Mouse (Mus musculus): ENCODE data around the gene Serpina5. TPM values are rescaled to one million over a fixed set of nuclear protein-coding genes. Genes with fewer than 3 reads are reported as not detected.
"Not testable (repeated sequence)": the region's sequence is repeated elsewhere in the genome, so short reads cannot be mapped to it uniquely, and the experiment has no call there.

The Serpina5 gene
- polyA plus RNA-seq, 1 experiment, result not detected

- Histone ChIP-seq H3K4me1 (ENCODE audit: control insufficient read depth, insufficient read depth, insufficient read length, low read length) (no peaks in the 10 kb centered on the region), H3K27me3 (ENCODE audit: control insufficient read depth, insufficient read depth, low read length) (no peaks in the 10 kb centered on the region), H3K27ac (ENCODE audit: insufficient read depth, low read depth, low read length) (no peak overlapping the region), H3K36me3 (ENCODE audit: control insufficient read depth, insufficient read depth, low read length) (no peaks in the 10 kb centered on the region), H3K4me3 (ENCODE audit: low read depth, low read length) (no peak overlapping the region)
- no peak for TF ChIP-seq POLR2A (IDR thresholded peaks at IDR 0.05; ENCODE audit: low read depth, low read length)
- no peak for TF ChIP-seq CTCF (IDR thresholded peaks at IDR 0.05; ENCODE audit: extremely low read depth, insufficient read length, insufficient replicate concordance, low read depth, low read length)
- WGBS, result 83% methylated on average over 2 of the region's 2 CpGs
Measured at GRCm38 (mm10) chr12:104090119-104090518, 10.8 kb upstream of the Serpina5 start.

GRCm38 (mm10) chr12:104091303-104091702 lies 9.6 kb upstream of the Serpina5 start:
- Histone ChIP-seq H3K4me1 (ENCODE audit: control insufficient read depth, insufficient read depth, insufficient read length, low read length) (no peaks in the 10 kb centered on the region), H3K27me3 (ENCODE audit: control insufficient read depth, insufficient read depth, low read length) (no peaks in the 10 kb centered on the region), H3K27ac (ENCODE audit: insufficient read depth, low read depth, low read length) (no peak overlapping the region), H3K36me3 (ENCODE audit: control insufficient read depth, insufficient read depth, low read length) (no peaks in the 10 kb centered on the region), H3K4me3 (ENCODE audit: low read depth, low read length) (no peak overlapping the region)
- 77% methylated on average over 1 of the region's 1 CpGs for WGBS
- TF ChIP-seq CTCF (IDR thresholded peaks at IDR 0.05; ENCODE audit: extremely low read depth, insufficient read length, insufficient replicate concordance, low read depth, low read length) (no peak), POLR2A (IDR thresholded peaks at IDR 0.05; ENCODE audit: low read depth, low read length) (no peak)

- Histone ChIP-seq H3K4me3 (ENCODE audit: low read depth, low read length) (no peak overlapping the region), H3K27ac (ENCODE audit: insufficient read depth, low read depth, low read length) (no peak overlapping the region), H3K4me1 (ENCODE audit: control insufficient read depth, insufficient read depth, insufficient read length, low read length) (no peaks in the 10 kb centered on the region), H3K36me3 (ENCODE audit: control insufficient read depth, insufficient read depth, low read length) (no peaks in the 10 kb centered on the region), H3K27me3 (ENCODE audit: control insufficient read depth, insufficient read depth, low read length) (no peaks in the 10 kb centered on the region)
- TF ChIP-seq POLR2A (IDR thresholded peaks at IDR 0.05; ENCODE audit: low read depth, low read length) (no peak), CTCF (IDR thresholded peaks at IDR 0.05; ENCODE audit: extremely low read depth, insufficient read length, insufficient replicate concordance, low read depth, low read length) (no peak)
Measured at GRCm38 (mm10) chr12:104105847-104106246, 4.9 kb downstream of the Serpina5 start.

- no peaks in the 10 kb centered on the region for H3K4me1 ChIP-seq (ENCODE audit: control insufficient read depth, insufficient read depth, insufficient read length, low read length)
- H3K27me3 ChIP-seq (ENCODE audit: control insufficient read depth, insufficient read depth, low read length), result no peaks in the 10 kb centered on the region
- no peak overlapping the region for H3K4me3 ChIP-seq (ENCODE audit: low read depth, low read length)
- H3K36me3 ChIP-seq (ENCODE audit: control insufficient read depth, insufficient read depth, low read length), result no peaks in the 10 kb centered on the region
- TF ChIP-seq CTCF (IDR thresholded peaks at IDR 0.05; ENCODE audit: extremely low read depth, insufficient read length, insufficient replicate concordance, low read depth, low read length) (no peak), POLR2A (IDR thresholded peaks at IDR 0.05; ENCODE audit: low read depth, low read length) (no peak)
- no peak overlapping the region for H3K27ac ChIP-seq (ENCODE audit: insufficient read depth, low read depth, low read length)
Measured at GRCm38 (mm10) chr12:104106919-104107318, 6.0 kb downstream of the Serpina5 start.

GRCm38 (mm10) chr12:104108507-104108906 lies 7.6 kb downstream of the Serpina5 start:
- H3K36me3 ChIP-seq (ENCODE audit: control insufficient read depth, insufficient read depth, low read length), result no peaks in the 10 kb centered on the region
- no peaks in the 10 kb centered on the region for H3K27me3 ChIP-seq (ENCODE audit: control insufficient read depth, insufficient read depth, low read length)
- no peaks in the 10 kb centered on the region; the same call in 1 of the 2 replicates for H3K4me1 ChIP-seq (ENCODE audit: control insufficient read depth, insufficient read depth, insufficient read length, low read length)
- no peak overlapping the region for H3K27ac ChIP-seq (ENCODE audit: insufficient read depth, low read depth, low read length)
- TF ChIP-seq POLR2A (IDR thresholded peaks at IDR 0.05; ENCODE audit: low read depth, low read length), result no peak
- no peak for TF ChIP-seq CTCF (IDR thresholded peaks at IDR 0.05; ENCODE audit: extremely low read depth, insufficient read length, insufficient replicate concordance, low read depth, low read length)
- 82% methylated on average over 2 of the region's 2 CpGs for WGBS
- no peak overlapping the region for H3K4me3 ChIP-seq (ENCODE audit: low read depth, low read length)

GRCm38 (mm10) chr12:104112333-104112732 lies 11.4 kb downstream of the Serpina5 start, which contains the start of gene Serpina3a:
Serpina3a (plus strand) TSS chr12:104112724.
- not testable (repeated sequence) for H3K4me1 ChIP-seq (ENCODE audit: control insufficient read depth, insufficient read depth, insufficient read length, low read length); H3K27me3 ChIP-seq (ENCODE audit: control insufficient read depth, insufficient read depth, low read length); H3K4me3 ChIP-seq (ENCODE audit: low read depth, low read length); H3K27ac ChIP-seq (ENCODE audit: insufficient read depth, low read depth, low read length); H3K36me3 ChIP-seq (ENCODE audit: control insufficient read depth, insufficient read depth, low read length)
- WGBS, result 91% methylated on average over 11 of the region's 11 CpGs

GRCm38 (mm10) chr12:104114921-104115579 lies 14.1 kb downstream of the Serpina5 start:
- 27% methylated on average over 3 of the region's 3 CpGs for WGBS
- no peaks in the 10 kb centered on the region for H3K27me3 ChIP-seq (ENCODE audit: control insufficient read depth, insufficient read depth, low read length)
- no peaks in the 10 kb centered on the region for H3K36me3 ChIP-seq (ENCODE audit: control insufficient read depth, insufficient read depth, low read length)
- H3K27ac ChIP-seq (ENCODE audit: insufficient read depth, low read depth, low read length), result no peak overlapping the region
- TF ChIP-seq POLR2A (IDR thresholded peaks at IDR 0.05; ENCODE audit: low read depth, low read length), result no peak
- no peak for TF ChIP-seq CTCF (IDR thresholded peaks at IDR 0.05; ENCODE audit: extremely low read depth, insufficient read length, insufficient replicate concordance, low read depth, low read length)
- peaks cover 2% of the 10 kb centered on the region; the same call in 1 of the 2 replicates for H3K4me1 ChIP-seq (ENCODE audit: control insufficient read depth, insufficient read depth, insufficient read length, low read length)
- H3K4me3 ChIP-seq (ENCODE audit: low read depth, low read length), result no peak overlapping the region
